Mouse (Mus musculus) intestine, postnatal 0 days (tissue): ENCODE data around the gene Il17c. TPM values are rescaled to one million over a fixed set of nuclear protein-coding genes. Genes with fewer than 3 reads are reported as not detected.

Source experiments
- ATAC-seq: fragments of 200-750 bp; cut with Nextera tagmentation; 2 replicates; pipeline ENCODE4 v1.8.0; 2017; ENCODE audit warnings: mild to moderate bottlenecking, moderate TSS enrichment, moderate library complexity
- H3K27ac ChIP-seq: fragments of 300-500 bp; sonication (generic); 2 replicates; pipeline ENCODE4 v1.5.1; 2014; ENCODE audit warnings: mild to moderate bottlenecking, low read depth, low read length, moderate library complexity
- H3K27me3 ChIP-seq: fragments of 300-500 bp; sonication (generic); replicated peaks from 2 replicates; pipeline ENCODE4 v1.6.1; 2014; ENCODE audit warnings: low read length, mixed read lengths; ENCODE audit not compliant: control insufficient read depth, insufficient read depth
- H3K36me3 ChIP-seq: fragments of 300-500 bp; sonication (generic); 2 replicates; pipeline ENCODE4 v1.6.1; 2014; ENCODE audit warnings: mild to moderate bottlenecking, moderate library complexity; ENCODE audit not compliant: control insufficient read depth, insufficient read depth
- H3K4me1 ChIP-seq: fragments of 300-500 bp; sonication (generic); replicated peaks from 2 replicates; pipeline ENCODE4 v1.6.1; 2014; ENCODE audit warnings: antibody characterized with exemption, low read length, mixed read lengths; ENCODE audit not compliant: control insufficient read depth, insufficient read depth
- H3K4me2 ChIP-seq: fragments of 300-500 bp; sonication (generic); replicated peaks from 2 replicates; pipeline ENCODE4 v1.6.1; 2014; ENCODE audit warnings: low read depth, mild to moderate bottlenecking, moderate library complexity
- H3K4me3 ChIP-seq: fragments of 300-500 bp; sonication (generic); 2 replicates; pipeline ENCODE4 v1.5.1; 2014; ENCODE audit warnings: low read depth, low read length
- H3K9ac ChIP-seq: fragments of 300-500 bp; sonication (generic); 2 replicates; pipeline ENCODE4 v1.6.1; 2014; ENCODE audit warnings: mild to moderate bottlenecking, low read depth, low read length
- H3K9me3 ChIP-seq: fragments of 300-500 bp; sonication (generic); 2 replicates; pipeline ENCODE4 v1.6.1; 2016; ENCODE audit warnings: mixed run types; ENCODE audit not compliant: control insufficient read depth
- CTCF ChIP-seq: sonication (generic); IDR thresholded peaks from 2 replicates; pipeline ENCODE4 v1.5.1; 2016; ENCODE audit warnings: low read depth, mild to moderate bottlenecking, control low read depth, antibody characterized with exemption, moderate library complexity
- WGBS: fragments of 180-500 bp; shearing (Covaris S2); extraction: QIAGEN DNeasy Blood & Tissue Kit; methylation state at CpG from one replicate; pipeline ENCODE4 v1.1.7; 2014; 5-methylcytosine and 5-hydroxymethylcytosine counted together
- polyA plus RNA-seq: library from polyadenylated mRNA; unstranded; fragments of >200 nt; fragmentation: Nextera tagmentation; extraction: Ambion mirVana; gene quantifications from 2 replicates; pipeline ENCODE4 v1.2.1, GENCODE M21; 2015

Gene Il17c
- polyA plus RNA-seq, 1 experiment from 2014 or later: not detected

- no peak within 1 kb of the TSS for H3K27ac ChIP-seq
- H3K4me1 ChIP-seq: peaks cover 2% of the 10 kb centered on the region; the same call in 1 of the 2 replicates
- ATAC-seq: peak; percentile 93
- peak within 1 kb of the TSS; percentile 68 for H3K4me2 ChIP-seq
- peaks cover 10% of the 10 kb centered on the region; the same call in 1 of the 2 replicates for H3K27me3 ChIP-seq
- H3K36me3 ChIP-seq: 0 out of 2 replicates have a peak, but pooled peaks cover 4% of the 10 kb centered on the region
- WGBS: 2% methylated on average over 55 of the region's 56 CpGs
- H3K9me3 ChIP-seq: no peaks in the 10 kb centered on the region
- peak within 1 kb of the TSS; percentile 35; the same call in 1 of the 2 replicates for H3K9ac ChIP-seq
- no peak for TF ChIP-seq CTCF
- peak within 1 kb of the TSS; percentile 22 for H3K4me3 ChIP-seq
These were observed 39.0 kb downstream of the Il17c start, which contains the start of gene Snai3 for GRCm38 (mm10) chr8:122460524-122461472. Gene Snai3 (minus strand): TSS chr8:122460733.

DNA sequence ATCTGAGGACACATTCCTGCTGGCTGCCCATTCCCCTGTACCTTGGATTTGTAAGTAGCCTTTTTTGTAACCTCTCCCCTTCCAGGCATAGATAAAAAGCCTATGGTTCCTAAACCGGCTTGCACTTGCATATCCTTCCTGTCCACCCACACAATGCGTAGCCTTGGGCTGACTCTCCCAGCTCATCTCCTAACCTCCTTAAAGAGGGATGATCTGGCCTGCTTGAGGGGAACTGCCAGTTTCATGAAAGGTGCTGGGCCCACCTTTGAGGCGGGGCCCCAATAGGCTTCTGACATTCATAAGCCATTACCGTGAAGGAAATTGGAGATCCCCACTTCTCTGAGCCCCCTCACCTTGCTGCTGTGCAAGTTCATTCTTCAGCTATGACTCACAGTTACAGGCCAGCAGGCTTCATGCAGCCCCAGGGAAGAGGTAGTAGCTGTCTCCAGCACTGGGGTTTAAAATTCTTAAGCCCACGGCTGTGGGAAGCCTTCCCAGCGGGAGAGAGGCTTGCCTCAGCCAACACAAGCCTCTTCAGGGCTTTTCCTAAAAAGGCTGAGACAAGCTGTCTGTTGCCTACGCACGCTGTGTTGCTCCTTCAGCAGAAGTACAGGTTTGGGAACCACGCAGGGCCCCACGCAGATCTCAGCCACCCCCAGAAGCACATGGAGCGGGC, 39.8 kb downstream of the Il17c start:
- no peak for ATAC-seq
- Histone ChIP-seq H3K27ac (no peak overlapping the region), H3K4me3 (no peak overlapping the region), H3K4me2 (no peak overlapping the region; the same call in 1 of the 2 replicates), H3K4me1 (peaks cover 2% of the 10 kb centered on the region; the same call in 1 of the 2 replicates), H3K9ac (no peak overlapping the region), H3K9me3 (no peaks in the 10 kb centered on the region), H3K36me3 (peaks cover 12% of the 10 kb centered on the region; the same call in 1 of the 2 replicates), H3K27me3 (peaks cover 10% of the 10 kb centered on the region; the same call in 1 of the 2 replicates)
- 77% methylated on average over 11 of the region's 11 CpGs for WGBS
- TF ChIP-seq CTCF: no peak

DNA sequence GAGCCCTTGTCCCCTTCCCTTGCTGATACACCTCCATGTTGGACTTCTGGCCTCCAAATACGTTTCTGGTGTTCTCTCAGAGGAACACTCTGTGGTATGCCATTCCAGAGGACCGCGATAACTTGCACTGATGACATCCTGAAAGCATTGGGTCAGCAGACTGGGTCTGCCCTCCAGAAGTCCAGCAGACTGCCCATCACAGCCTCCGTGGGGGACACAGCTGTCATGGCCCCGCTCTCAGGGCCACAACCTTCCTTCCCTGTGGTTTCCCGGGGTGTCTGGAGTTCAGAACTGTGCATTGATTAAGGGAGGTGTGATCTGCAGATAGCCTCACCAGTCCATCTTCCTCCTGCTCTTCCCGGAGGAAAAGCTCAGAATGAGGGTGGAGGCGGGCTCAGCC, 40.7 kb downstream of the Il17c start:
- no peak for ATAC-seq
- Histone ChIP-seq H3K4me2 (no peak overlapping the region), H3K27ac (no peak overlapping the region), H3K36me3 (peaks cover 21% of the 10 kb centered on the region), H3K27me3 (peaks cover 10% of the 10 kb centered on the region; the same call in 1 of the 2 replicates), H3K4me3 (no peak overlapping the region), H3K9me3 (no peaks in the 10 kb centered on the region), H3K4me1 (peaks cover 2% of the 10 kb centered on the region; the same call in 1 of the 2 replicates), H3K9ac (no peak overlapping the region)
- TF ChIP-seq CTCF: no peak
- WGBS: 79% methylated on average over 8 of the region's 8 CpGs

- Histone ChIP-seq H3K36me3 (peaks cover 35% of the 10 kb centered on the region), H3K27me3 (peaks cover 8% of the 10 kb centered on the region; the same call in 1 of the 2 replicates), H3K9me3 (no peaks in the 10 kb centered on the region), H3K4me3 (no peak overlapping the region), H3K4me2 (no peak overlapping the region), H3K9ac (no peak overlapping the region), H3K4me1 (peaks cover 2% of the 10 kb centered on the region; the same call in 1 of the 2 replicates), H3K27ac (peak overlapping the region; percentile 67)
- no peak for TF ChIP-seq CTCF
- ATAC-seq: peak; percentile 36
- WGBS: 25% methylated on average over 12 of the region's 12 CpGs
These were observed 42.1 kb downstream of the Il17c start for GRCm38 (mm10) chr8:122463651-122464640.

DNA sequence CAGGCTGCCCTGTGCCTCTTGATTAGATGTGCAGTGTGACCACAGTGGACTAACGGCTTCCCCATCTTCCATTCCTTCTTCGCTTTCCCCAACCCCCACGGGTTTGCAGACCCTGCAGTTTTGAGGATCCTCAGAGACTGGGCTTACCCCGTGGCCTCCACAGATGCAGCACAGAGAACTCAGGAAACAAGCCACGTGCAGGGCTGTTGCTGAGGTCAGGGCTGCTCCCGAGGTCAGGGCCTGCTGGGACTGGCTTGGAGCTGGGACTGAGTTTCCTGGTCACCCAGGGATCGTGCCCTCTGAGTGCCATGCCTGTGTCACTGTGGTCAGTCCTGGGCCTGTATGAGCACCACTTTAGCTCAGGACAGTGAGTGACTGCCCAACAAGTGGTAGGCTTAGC, 43.2 kb downstream of the Il17c start:
- no peak for TF ChIP-seq CTCF
- Histone ChIP-seq H3K9me3 (no peaks in the 10 kb centered on the region), H3K27ac (no peak overlapping the region), H3K9ac (no peak overlapping the region), H3K36me3 (peaks cover 38% of the 10 kb centered on the region), H3K4me3 (no peak overlapping the region), H3K27me3 (peaks cover 1% of the 10 kb centered on the region; the same call in 1 of the 2 replicates), H3K4me1 (peaks cover 2% of the 10 kb centered on the region; the same call in 1 of the 2 replicates), H3K4me2 (no peak overlapping the region)
- 76% methylated on average over 7 of the region's 7 CpGs for WGBS
- ATAC-seq: no peak
